Mouse (Mus musculus) spleen, postnatal 36 days (tissue): ENCODE data around the gene Atp2c2.

Source experiments
- DNase-seq, 2 experiments: peaks; one replicate each; pipeline ENCODE4 v3.0.0; 2022; ENCODE audit warnings: low spot score in 2 of 2, mixed read lengths in 1 of 2

The Atp2c2 gene

DNA sequence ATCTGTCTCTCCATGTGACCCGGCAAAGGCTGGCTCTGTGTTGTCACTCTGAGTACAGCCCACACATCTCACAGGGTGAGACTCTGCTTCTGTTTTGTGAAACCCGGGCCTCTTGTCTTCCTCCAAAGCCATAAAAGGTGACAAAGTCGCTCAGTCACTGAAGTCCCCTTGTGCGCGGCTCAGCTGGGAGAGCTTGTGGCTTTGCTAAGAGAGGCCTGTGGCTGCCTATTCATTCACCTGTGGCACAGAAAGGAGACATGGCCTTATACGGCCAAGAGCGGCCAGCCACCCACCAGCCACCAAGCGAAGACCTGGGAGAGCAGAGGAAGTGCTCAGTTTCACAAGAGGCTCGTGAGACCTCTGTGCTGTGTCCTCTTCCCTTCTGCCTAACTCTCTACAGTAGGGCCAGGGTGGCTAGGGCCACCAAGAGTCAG is 84.3 kb downstream of the Atp2c2 start:
- peak; percentile 91 for DNase-seq

GRCm38 (mm10) chr8:119784676-119785075 is 84.9 kb downstream of the Atp2c2 start:
- DNase-seq: no peak

- DNase-seq: no peak
Observed at GRCm38 (mm10) chr8:119785764-119786405, 86.1 kb downstream of the Atp2c2 start.

- no peak for DNase-seq
Observed at GRCm38 (mm10) chr8:119786871-119787270, 87.1 kb downstream of the Atp2c2 start.

DNA sequence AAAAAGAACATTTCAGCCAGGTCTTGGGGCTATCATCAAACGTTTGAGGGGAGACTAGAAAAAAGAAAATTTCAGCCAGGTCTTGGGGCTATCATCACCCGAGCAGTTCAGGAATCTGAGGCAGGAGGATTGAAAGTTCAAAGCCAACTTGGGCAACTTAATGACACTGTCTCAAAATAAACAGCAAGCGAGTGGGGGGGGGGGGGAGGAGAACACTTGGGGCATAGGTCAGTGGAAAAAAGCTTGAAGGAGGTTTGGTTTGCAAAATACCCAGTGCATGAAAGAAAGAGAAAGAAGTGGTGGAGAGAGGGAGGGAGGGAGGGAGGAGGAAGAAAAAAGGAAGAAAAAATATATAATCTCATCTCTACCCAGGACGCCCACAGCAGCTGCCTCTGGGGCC is 87.5 kb downstream of the Atp2c2 start:
- no peak for DNase-seq

DNA sequence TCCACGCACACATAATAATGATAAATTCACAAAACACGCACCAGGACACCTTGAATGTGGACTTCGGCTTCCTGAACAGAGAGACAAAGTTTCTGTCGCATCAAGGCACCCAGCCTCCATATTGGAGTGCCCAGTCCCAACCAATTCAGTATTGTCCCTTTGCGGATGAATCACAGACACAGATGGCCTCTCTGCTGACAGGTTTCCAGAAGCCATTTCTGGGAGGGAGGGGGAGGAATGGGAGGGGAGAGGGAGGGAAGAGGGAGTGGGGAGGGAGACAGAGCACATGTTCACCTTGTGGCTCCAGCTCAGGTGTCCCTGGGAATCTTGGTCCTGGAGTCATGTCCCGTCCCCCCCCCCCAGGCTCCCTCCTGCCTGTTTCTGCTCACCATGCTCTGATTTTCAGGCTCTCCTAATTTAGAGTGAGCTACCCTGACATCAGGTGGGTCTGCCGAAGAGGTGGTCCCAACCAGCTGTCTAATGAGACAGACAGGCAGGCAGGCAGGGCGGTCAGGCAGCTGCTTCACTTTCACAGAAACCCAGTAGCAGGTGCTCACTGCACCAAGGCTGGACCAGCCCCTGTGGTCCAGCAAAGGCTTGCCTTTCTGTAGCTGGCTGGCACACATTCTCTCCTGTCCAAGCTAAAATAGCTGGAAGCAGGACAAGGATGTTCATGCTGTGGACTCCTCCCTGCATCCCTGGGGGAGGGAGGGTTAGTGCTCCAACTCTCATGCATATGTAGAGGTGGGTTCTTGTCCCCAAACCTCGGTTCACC is 89.0 kb downstream of the Atp2c2 start:
- DNase-seq: no peak

- DNase-seq: no peak
Observed at GRCm38 (mm10) chr8:119789581-119789980, 89.8 kb downstream of the Atp2c2 start.

DNA sequence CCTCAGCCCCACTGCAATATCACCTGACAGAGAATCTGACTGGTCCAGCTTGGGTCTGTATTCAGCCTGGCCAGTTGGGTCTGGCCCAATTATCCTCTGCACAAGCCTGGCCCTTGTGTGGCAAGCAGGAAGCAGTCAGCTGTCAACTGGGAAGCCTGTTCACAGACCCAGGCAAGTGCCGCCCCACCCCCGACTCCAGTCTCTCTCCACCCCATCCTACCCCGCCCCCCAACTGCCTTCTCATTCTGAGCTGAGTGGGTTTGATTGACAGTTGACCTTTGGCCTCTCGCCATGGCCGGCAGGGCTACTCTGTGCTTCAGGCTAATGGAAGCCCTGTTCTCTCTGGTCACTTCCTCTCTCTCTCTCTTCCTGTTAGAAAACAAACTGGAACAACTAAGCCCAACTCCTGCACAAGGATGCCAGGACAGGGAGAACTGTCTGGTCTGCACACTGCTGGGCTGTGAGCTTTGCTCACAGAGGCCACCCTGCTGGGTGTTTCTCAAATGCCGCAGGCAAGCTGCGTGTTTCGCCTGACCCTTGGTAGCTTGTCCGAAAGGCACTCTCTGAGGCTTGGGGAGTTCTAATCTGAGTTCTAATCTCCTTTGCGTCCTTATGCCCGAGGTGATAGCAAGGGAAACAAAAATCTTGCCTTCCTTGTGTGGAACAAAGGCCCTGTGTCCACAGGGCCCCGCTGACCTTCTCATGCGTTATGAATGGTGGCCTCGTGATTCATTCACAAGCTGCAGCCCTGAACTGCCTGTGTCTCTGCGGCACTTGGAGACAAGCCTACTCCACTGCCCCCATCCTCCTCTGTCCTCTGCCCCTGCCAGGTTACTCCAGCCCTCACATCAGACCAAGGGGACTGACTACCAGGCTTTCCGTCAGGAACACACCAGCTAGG is 92.2 kb downstream of the Atp2c2 start:
- no peak for DNase-seq

DNA sequence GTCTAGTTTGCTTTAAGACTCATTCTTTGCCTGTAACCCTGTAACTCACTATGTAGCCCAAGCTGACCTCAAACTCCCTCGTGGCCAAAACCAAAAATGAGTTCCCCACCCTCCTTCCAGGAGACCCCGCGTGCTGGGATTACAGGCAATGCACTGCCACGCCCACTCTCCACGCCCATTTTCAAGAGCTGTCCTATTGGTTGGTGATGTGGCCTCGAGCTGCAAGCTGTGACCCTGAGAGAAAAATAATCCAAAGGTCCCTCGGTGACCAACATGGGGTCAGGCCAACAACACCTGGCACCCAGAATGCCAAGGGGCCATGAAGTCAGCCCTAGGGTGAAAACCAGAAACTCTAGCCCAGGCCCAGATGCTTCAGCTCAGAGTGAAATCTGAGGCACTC is 94.9 kb downstream of the Atp2c2 start:
- DNase-seq: no peak

- DNase-seq: no peak
Observed at GRCm38 (mm10) chr8:119795651-119796050, 95.8 kb downstream of the Atp2c2 start.

DNA sequence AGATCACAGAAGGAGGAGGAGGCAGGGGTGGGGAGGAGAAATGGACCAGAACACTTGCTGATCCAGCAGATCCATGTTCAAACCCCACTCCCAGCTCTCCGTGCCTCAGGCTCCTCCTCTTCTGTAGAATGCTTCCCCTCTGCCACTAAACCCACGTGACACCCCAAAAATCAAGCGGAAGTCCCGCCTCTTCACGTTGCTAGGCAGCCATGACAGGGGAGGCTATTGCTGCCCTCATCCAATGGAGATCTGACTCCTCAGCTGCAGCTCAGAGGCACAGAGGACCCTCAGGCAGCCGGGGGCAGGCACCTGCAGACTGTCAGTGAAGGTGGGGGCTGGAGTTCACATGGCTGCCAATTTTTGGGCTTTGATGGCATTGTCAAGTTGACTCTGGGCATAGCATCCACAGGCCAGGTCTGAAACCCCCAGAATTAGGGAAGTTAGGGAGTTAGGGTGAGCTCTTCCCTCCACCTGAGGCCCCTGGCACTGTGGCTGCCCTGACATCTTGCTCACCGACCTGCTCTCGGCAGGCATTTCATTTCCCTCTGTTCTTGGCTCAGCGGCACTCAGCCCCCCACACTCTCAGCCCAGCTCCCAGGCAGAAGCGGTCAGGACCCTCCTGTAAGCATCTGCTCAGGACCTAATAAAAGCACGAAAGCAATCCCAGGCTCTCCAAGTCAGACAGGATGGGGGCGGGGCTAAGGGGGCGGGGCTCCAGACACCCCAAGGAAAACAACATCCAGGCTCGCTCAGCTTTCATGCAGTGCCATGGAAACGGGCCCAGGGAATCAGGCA is 98.6 kb downstream of the Atp2c2 start:
- peak; percentile 80 to 84 for DNase-seq

DNA sequence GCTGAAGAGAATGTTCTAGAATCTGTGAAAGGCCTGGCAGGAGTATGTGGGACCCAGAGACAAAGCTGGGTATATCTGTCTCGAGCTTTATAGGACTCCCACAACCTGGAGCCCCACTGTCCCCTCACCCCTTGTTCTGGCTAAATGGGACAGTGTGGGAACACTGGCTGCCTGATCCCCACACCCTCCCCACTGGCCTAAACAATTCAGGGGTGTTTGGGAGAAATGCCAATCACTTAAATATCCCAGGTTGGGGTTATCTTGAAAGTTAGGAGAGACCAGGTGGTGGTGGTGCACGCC is 99.1 kb downstream of the Atp2c2 start:
- no peak for DNase-seq

DNA sequence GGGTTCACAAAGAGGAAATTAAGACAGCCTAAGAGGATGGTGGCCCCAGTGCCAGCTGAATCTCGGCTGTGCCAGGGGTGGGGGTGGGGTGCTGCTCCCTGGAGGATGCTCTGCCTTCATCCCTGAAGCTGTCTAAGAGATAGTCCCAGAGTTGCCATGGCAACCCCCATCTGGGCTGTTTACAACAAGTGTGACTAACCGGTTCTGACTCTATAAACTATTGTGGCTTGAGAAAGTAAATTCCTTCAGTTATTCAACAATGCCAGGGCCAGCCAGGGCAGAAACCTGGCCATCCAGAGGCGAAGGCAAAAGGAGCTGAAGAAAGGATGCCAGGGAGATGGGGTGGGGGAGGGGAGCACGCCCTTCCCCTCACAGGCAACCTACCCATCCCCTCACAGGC is 101.4 kb downstream of the Atp2c2 start:
- no peak for DNase-seq

- DNase-seq: no peak
Observed at GRCm38 (mm10) chr8:119802592-119802991, 102.8 kb downstream of the Atp2c2 start.

- DNase-seq: no peak
Observed at GRCm38 (mm10) chr8:119805275-119805674, 105.5 kb downstream of the Atp2c2 start.

- peak; percentile 86 for DNase-seq
Observed at GRCm38 (mm10) chr8:119806422-119807263, 106.8 kb downstream of the Atp2c2 start.
